Mouse (Mus musculus) intestine, embryonic 14.5 days (tissue): ENCODE results near the gene Bmp7. TPM values are rescaled to one million over a fixed set of nuclear protein-coding genes. Genes with fewer than 3 reads are reported as not detected.
A peak's percentile ranks its signal among the peaks of the same experiment; 100 is the strongest.

ENCODE experiments used
- ATAC-seq: fragments of 200-750 bp; cut with Nextera tagmentation; replicated peaks from 2 replicates; pipeline ENCODE4 v1.8.0; 2017; ENCODE audit warnings: low read depth, moderate number of reproducible peaks, moderate TSS enrichment, moderate library complexity; ENCODE audit not compliant: low FRiP score, low TSS enrichment
- DNase-seq: peaks from one replicate; pipeline ENCODE4 v3.0.0-alpha.2; 2018; ENCODE audit warnings: low spot score
- H3K27ac ChIP-seq: fragments of 300-500 bp; sonication (generic); 2 replicates; pipeline ENCODE4 v1.5.1; 2014; ENCODE audit warnings: low read depth, mild to moderate bottlenecking, control low read depth
- H3K27me3 ChIP-seq: fragments of 300-500 bp; sonication (generic); replicated peaks from 2 replicates; pipeline ENCODE4 v1.6.1; 2014; ENCODE audit warnings: low read length, control low read depth; ENCODE audit not compliant: control insufficient read depth, insufficient read depth
- H3K36me3 ChIP-seq: fragments of 300-500 bp; sonication (generic); 2 replicates; pipeline ENCODE4 v1.6.1; 2014; ENCODE audit warnings: low read length, control low read depth; ENCODE audit not compliant: control insufficient read depth, insufficient read depth
- H3K4me1 ChIP-seq: fragments of 300-500 bp; sonication (generic); replicated peaks from 2 replicates; pipeline ENCODE4 v1.6.1; 2014; ENCODE audit warnings: low read length, control low read depth, mixed read lengths; ENCODE audit not compliant: control insufficient read depth, insufficient read depth
- H3K4me2 ChIP-seq: fragments of 300-500 bp; sonication (generic); 2 replicates; pipeline ENCODE4 v1.6.1; 2014; ENCODE audit warnings: low read length
- H3K4me3 ChIP-seq: fragments of 300-500 bp; sonication (generic); 2 replicates; pipeline ENCODE4 v1.5.1; 2014; ENCODE audit warnings: low read depth, low read length, control low read depth, mixed read lengths
- H3K9ac ChIP-seq: fragments of 300-500 bp; sonication (generic); 2 replicates; pipeline ENCODE4 v1.6.1; 2014; ENCODE audit warnings: mild to moderate bottlenecking, low read length
- H3K9me3 ChIP-seq: fragments of 300-500 bp; sonication (generic); 2 replicates; pipeline ENCODE4 v1.6.1; 2016; ENCODE audit warnings: low read length, control low read depth; ENCODE audit not compliant: control insufficient read depth
- WGBS: fragments of 180-500 bp; shearing (Covaris S2); extraction: QIAGEN DNeasy Blood & Tissue Kit; methylation state at CpG from one replicate; pipeline ENCODE4 v1.1.7; 2014; 5-methylcytosine and 5-hydroxymethylcytosine counted together
- polyA plus RNA-seq: library from polyadenylated mRNA; unstranded; fragments of >200 nt; fragmentation: Nextera tagmentation; extraction: Ambion mirVana; gene quantifications from 2 replicates; pipeline ENCODE4 v1.2.1, GENCODE M21; 2014

Gene Bmp7
- polyA plus RNA-seq, 1 experiment from 2014 or later, result 20.8 TPM

GRCm38 (mm10) chr2:172909463-172909862, 30.7 kb downstream of the Bmp7 start:
- H3K27ac ChIP-seq, result no peak overlapping the region
- DNase-seq (no peak), ATAC-seq (no peak)
- no peak overlapping the region for H3K9ac ChIP-seq
- H3K4me2 ChIP-seq, result no peak overlapping the region
- H3K4me1 ChIP-seq, result peaks cover 15% of the 10 kb centered on the region
- WGBS, result 67% methylated on average over 6 of the region's 6 CpGs
- no peaks in the 10 kb centered on the region for H3K9me3 ChIP-seq
- no peaks in the 10 kb centered on the region for H3K36me3 ChIP-seq
- no peak overlapping the region for H3K4me3 ChIP-seq
- no peaks in the 10 kb centered on the region for H3K27me3 ChIP-seq

- no peak overlapping the region for H3K9ac ChIP-seq
- H3K9me3 ChIP-seq, result no peaks in the 10 kb centered on the region
- no peak overlapping the region for H3K4me3 ChIP-seq
- H3K27ac ChIP-seq, result no peak overlapping the region
- H3K27me3 ChIP-seq, result no peaks in the 10 kb centered on the region
- DNase-seq (no peak), ATAC-seq (no peak)
- no peak overlapping the region for H3K4me2 ChIP-seq
- H3K4me1 ChIP-seq, result peaks cover 11% of the 10 kb centered on the region; the same call in 1 of the 2 replicates
- WGBS, result 60% methylated on average over 9 of the region's 9 CpGs
- no peaks in the 10 kb centered on the region for H3K36me3 ChIP-seq
Observed at GRCm38 (mm10) chr2:172906146-172906545, 34.0 kb downstream of the Bmp7 start.

GRCm38 (mm10) chr2:172905057-172905456, 35.1 kb downstream of the Bmp7 start:
- Histone ChIP-seq H3K36me3 (no peaks in the 10 kb centered on the region), H3K27ac (no peak overlapping the region), H3K9ac (no peak overlapping the region), H3K4me2 (no peak overlapping the region), H3K4me1 (peaks cover 11% of the 10 kb centered on the region; the same call in 1 of the 2 replicates), H3K4me3 (no peak overlapping the region), H3K27me3 (no peaks in the 10 kb centered on the region), H3K9me3 (no peaks in the 10 kb centered on the region)
- WGBS, result 81% methylated on average over 5 of the region's 5 CpGs
- DNase-seq (no peak), ATAC-seq (no peak)

- 92% methylated on average over 6 of the region's 6 CpGs for WGBS
- H3K36me3 ChIP-seq, result no peaks in the 10 kb centered on the region
- DNase-seq (no peak), ATAC-seq (no peak)
- H3K27ac ChIP-seq, result no peak overlapping the region
- no peaks in the 10 kb centered on the region for H3K27me3 ChIP-seq
- no peaks in the 10 kb centered on the region for H3K9me3 ChIP-seq
- no peak overlapping the region for H3K9ac ChIP-seq
- H3K4me2 ChIP-seq, result no peak overlapping the region
- H3K4me3 ChIP-seq, result no peak overlapping the region
- H3K4me1 ChIP-seq, result peaks cover 11% of the 10 kb centered on the region; the same call in 1 of the 2 replicates
Observed at GRCm38 (mm10) chr2:172904614-172905013, 35.5 kb downstream of the Bmp7 start.

GRCm38 (mm10) chr2:172903523-172903922, 36.6 kb downstream of the Bmp7 start:
- DNase-seq, result no peak
- no peak overlapping the region for H3K9ac ChIP-seq
- H3K9me3 ChIP-seq, result no peaks in the 10 kb centered on the region
- H3K4me2 ChIP-seq, result no peak overlapping the region
- no peak overlapping the region for H3K4me3 ChIP-seq
- WGBS, result 79% methylated on average over 8 of the region's 8 CpGs
- H3K27ac ChIP-seq, result no peak overlapping the region
- no peak for ATAC-seq
- H3K36me3 ChIP-seq, result no peaks in the 10 kb centered on the region
- H3K4me1 ChIP-seq, result peaks cover 11% of the 10 kb centered on the region; the same call in 1 of the 2 replicates
- no peaks in the 10 kb centered on the region for H3K27me3 ChIP-seq

- Histone ChIP-seq H3K27ac (0 out of 2 replicates have a peak overlapping the region, but pooled peaks have one; percentile 40), H3K9me3 (no peaks in the 10 kb centered on the region), H3K4me3 (no peak overlapping the region), H3K27me3 (no peaks in the 10 kb centered on the region), H3K4me2 (no peak overlapping the region), H3K36me3 (no peaks in the 10 kb centered on the region), H3K4me1 (0 out of 2 replicates have a peak, but pooled peaks cover 2% of the 10 kb centered on the region), H3K9ac (no peak overlapping the region)
- ATAC-seq (peak; percentile 92), DNase-seq (peak; percentile 62)
- WGBS, result 36% methylated on average over 10 of the region's 10 CpGs
Observed at GRCm38 (mm10) chr2:172900954-172901701, 39.0 kb downstream of the Bmp7 start.

- Histone ChIP-seq H3K9ac (no peak overlapping the region), H3K4me2 (no peak overlapping the region), H3K9me3 (no peaks in the 10 kb centered on the region), H3K27me3 (no peaks in the 10 kb centered on the region), H3K36me3 (no peaks in the 10 kb centered on the region; the same call in 1 of the 2 replicates), H3K27ac (no peak overlapping the region), H3K4me1 (peaks cover 10% of the 10 kb centered on the region), H3K4me3 (no peak overlapping the region)
- WGBS, result 69% methylated on average over 15 of the region's 15 CpGs
- no peak for DNase-seq
- ATAC-seq, result no peak
Observed at GRCm38 (mm10) chr2:172889756-172890443, 50.2 kb downstream of the Bmp7 start.

GRCm38 (mm10) chr2:172889222-172889621, 50.9 kb downstream of the Bmp7 start:
- ATAC-seq (no peak), DNase-seq (no peak)
- Histone ChIP-seq H3K9me3 (no peaks in the 10 kb centered on the region), H3K4me3 (no peak overlapping the region), H3K27ac (no peak overlapping the region), H3K36me3 (no peaks in the 10 kb centered on the region; the same call in 1 of the 2 replicates), H3K27me3 (no peaks in the 10 kb centered on the region), H3K4me2 (no peak overlapping the region), H3K4me1 (peaks cover 10% of the 10 kb centered on the region), H3K9ac (no peak overlapping the region)
- WGBS, result 79% methylated on average over 12 of the region's 12 CpGs
